In genomic region chr5:101775262-101775661, GRCm38 (mm10) we compare ENCODE assay signal across 24 mouse cellular contexts. TPM values are rescaled to one million over a fixed set of nuclear protein-coding genes. Genes with fewer than 3 reads are reported as not detected.
"Had no signal": no experiment of that assay in that cellular context is flagged by ENCODE, and none has a peak within 500 bp of the region (broad histone marks: within the 10 kb centered on the region; RNA-seq: fewer than 3 reads in every experiment).

No protein-coding gene starts in this region.

- H3K9ac ChIP-seq: liver, embryonic 15.5 days; liver, postnatal 0 days; lung, embryonic 15.5 days; midbrain, embryonic 12.5 days; neural tube, embryonic 13.5 days; neural tube, embryonic 15.5 days had no signal

- DNase-seq: liver, postnatal 0 days; lung, adult 2 months; lung, postnatal 14 days; lung, postnatal 36 days; midbrain, embryonic 14.5 days; retina, postnatal 1 day; right cerebral cortex, adult 18-20 months; right cerebral cortex, postnatal 25 days; right cerebral cortex, postnatal 4 days; spleen, adult 18-20 months; thymus, adult 18-20 months; thymus, postnatal 25 days; thymus, postnatal 4 days had no signal

- ATAC-seq: liver, postnatal 0 days; lung, postnatal 0 days; midbrain, embryonic 16.5 days had no signal

- H3K27ac ChIP-seq: liver, embryonic 15.5 days; lung, embryonic 15.5 days; macrophage; midbrain, embryonic 10.5 days; midbrain, embryonic 12.5 days; neural tube, embryonic 13.5 days; neural tube, embryonic 15.5 days had no signal

- H3K4me1 ChIP-seq: liver, embryonic 15.5 days; lung, embryonic 15.5 days; midbrain, embryonic 10.5 days; midbrain, embryonic 12.5 days; neural tube, embryonic 13.5 days had no signal

- H3K9me3 ChIP-seq: liver, embryonic 15.5 days; lung, embryonic 15.5 days; midbrain, embryonic 10.5 days; midbrain, embryonic 12.5 days; neural tube, embryonic 13.5 days; neural tube, embryonic 15.5 days had no signal

- H3K36me3 ChIP-seq: liver, embryonic 15.5 days; lung, embryonic 15.5 days; midbrain, embryonic 10.5 days; midbrain, embryonic 12.5 days; neural tube, embryonic 13.5 days; neural tube, embryonic 15.5 days had no signal

- H3K4me3 ChIP-seq: liver, embryonic 15.5 days; lung, embryonic 15.5 days; midbrain, embryonic 10.5 days; midbrain, embryonic 12.5 days; myocyte; neural tube, embryonic 13.5 days; neural tube, embryonic 15.5 days had no signal

- H3K4me2 ChIP-seq: liver, embryonic 15.5 days; lung, embryonic 15.5 days; midbrain, embryonic 12.5 days; neural tube, embryonic 13.5 days; neural tube, embryonic 15.5 days had no signal

RNA-seq across cellular contexts. Expression of gene Cds1, which starts 10.3 kb away (rescaled TPM):
- total RNA-seq: megakaryocyte-erythroid progenitor cell, adult 5-6 weeks had no signal
- polyA plus RNA-seq: myocyte had no signal
